Mouse (Mus musculus): ENCODE results near the gene Ptp4a2.

GRCm38 (mm10) chr4:129797985-129798384 lies 13.0 kb upstream of the Ptp4a2 start:
- TF ChIP-seq CTCF (IDR thresholded peaks at IDR 0.05) (no peak), POLR2A (IDR thresholded peaks at IDR 0.05; ENCODE audit: insufficient read depth, low read depth, low read length) (no peak)

Measured in heart, adult 2 months (tissue).